Mouse (Mus musculus): ENCODE measurements around the gene Stk11ip. TPM values are rescaled to one million over a fixed set of nuclear protein-coding genes. Genes with fewer than 3 reads are reported as not detected.

The Stk11ip gene
- total RNA-seq, 1 experiment from 2014 or later: 72.0 TPM

Other genes with a start within 250 kb of the Stk11ip start
- gene Resp18, start 243.1 kb upstream of the Stk11ip start, total RNA-seq (2017): not detected in 2 replicates
- gene Dnpep, start 203.5 kb upstream of the Stk11ip start, total RNA-seq (2017): 33.1 and 39.0 TPM in 2 replicates
- gene Des, start 161.2 kb upstream of the Stk11ip start, total RNA-seq (2017): not detected in 2 replicates
- gene Speg, start 146.2 kb upstream of the Stk11ip start, total RNA-seq (2017): not detected in 2 replicates
- 32.6 and 34.4 TPM in 2 replicates for gene Gmppa, start 85.6 kb upstream of the Stk11ip start, total RNA-seq (2017)
- not detected in 2 replicates for gene Asic4, start 71.1 kb upstream of the Stk11ip start, total RNA-seq (2017)
- 2.5 and 4.1 TPM in 2 replicates for gene Chpf, start 42.2 kb upstream of the Stk11ip start, total RNA-seq (2017)
- 0.35 TPM in 1 of 2 replicates, not detected in the other for gene Tmem198, start 42.0 kb upstream of the Stk11ip start, total RNA-seq (2017)
- gene Obsl1, start 15.1 kb upstream of the Stk11ip start, total RNA-seq (2017): not detected in 2 replicates
- not detected in 2 replicates for gene Inha, start 14.5 kb upstream of the Stk11ip start, total RNA-seq (2017)
- not detected in 2 replicates for gene Slc4a3, start 24.7 kb downstream of the Stk11ip start, total RNA-seq (2017)

Measured in neutrophil, adult 5-6 weeks (primary cell).